In genomic region chr15:80760935-80761334, GRCm38 (mm10) we compare ENCODE assay signal across 17 mouse cellular contexts. TPM values are rescaled to one million over a fixed set of nuclear protein-coding genes. Genes with fewer than 3 reads are reported as not detected.
DNase-seq lines count a peak whose midpoint lies in the region; ATAC-seq and TF ChIP-seq lines count a peak whose summit lies in the region.
"Had no signal": no experiment of that assay in that cellular context is flagged by ENCODE, and none has a peak within 500 bp of the region (broad histone marks: within the 10 kb centered on the region; RNA-seq: fewer than 3 reads in every experiment).

No protein-coding gene starts in this region.

- H3K9ac ChIP-seq in heart, embryonic 11.5 days (ENCODE audit: low read depth, low read length): 0 out of 2 replicates have a peak overlapping the region, but pooled peaks have one; percentile 28
- H3K9ac ChIP-seq in liver, embryonic 14.5 days (replicated peaks): peak overlapping the region; percentile 52
- H3K9ac ChIP-seq in stomach, embryonic 16.5 days (ENCODE audit: low read length): no peak overlapping the region
- no peak overlapping the region for H3K9ac ChIP-seq in midbrain, embryonic 11.5 days (ENCODE audit: low read length)
- H3K9ac ChIP-seq: forebrain, embryonic 15.5 days had no signal

- no peaks in the 10 kb centered on the region for H3K36me3 ChIP-seq in heart, embryonic 11.5 days (ENCODE audit: control insufficient read depth, insufficient read depth, low read length)
- H3K36me3 ChIP-seq in liver, embryonic 14.5 days (replicated peaks; ENCODE audit: control insufficient read depth, insufficient read depth, low read depth): no peaks in the 10 kb centered on the region
- H3K36me3 ChIP-seq in stomach, embryonic 16.5 days (ENCODE audit: control insufficient read depth, insufficient read depth, low read length): no peaks in the 10 kb centered on the region
- no peaks in the 10 kb centered on the region for H3K36me3 ChIP-seq in midbrain, embryonic 11.5 days (ENCODE audit: control insufficient read depth, insufficient read depth, low read length)
- H3K36me3 ChIP-seq: limb, embryonic 10.5 days had no signal

- WGBS in heart, embryonic 11.5 days (ENCODE audit: insufficient replicate concordance): 62% methylated on average over 8 of the region's 8 CpGs
- WGBS in liver, embryonic 14.5 days (ENCODE audit: insufficient replicate concordance): 14% methylated on average over 8 of the region's 8 CpGs
- WGBS in stomach, embryonic 16.5 days: 63% methylated on average over 8 of the region's 8 CpGs
- 76% methylated on average over 8 of the region's 8 CpGs for WGBS in midbrain, embryonic 11.5 days

- peak overlapping the region; percentile 44 for H3K4me2 ChIP-seq in heart, embryonic 11.5 days
- peak overlapping the region; percentile 68 for H3K4me2 ChIP-seq in liver, embryonic 14.5 days (ENCODE audit: low read depth)
- H3K4me2 ChIP-seq in stomach, embryonic 16.5 days (ENCODE audit: low read depth, low read length): no peak overlapping the region
- H3K4me2 ChIP-seq in midbrain, embryonic 11.5 days: no peak overlapping the region
- H3K4me2 ChIP-seq: forebrain, embryonic 15.5 days had no signal

- peak overlapping the region; percentile 25 for H3K27ac ChIP-seq in heart, embryonic 11.5 days (ENCODE audit: low read depth, low read length)
- peak overlapping the region; percentile 93 for H3K27ac ChIP-seq in liver, embryonic 14.5 days
- H3K27ac ChIP-seq in stomach, embryonic 16.5 days (ENCODE audit: low read length): no peak overlapping the region
- no peak overlapping the region for H3K27ac ChIP-seq in midbrain, embryonic 11.5 days (ENCODE audit: low read depth, low read length)
- H3K27ac ChIP-seq: forebrain, embryonic 15.5 days; limb, embryonic 10.5 days had no signal

- H3K9me3 ChIP-seq in heart, embryonic 11.5 days (replicated peaks; ENCODE audit: control insufficient read depth, low read length): no peaks in the 10 kb centered on the region
- no peaks in the 10 kb centered on the region for H3K9me3 ChIP-seq in liver, embryonic 14.5 days (ENCODE audit: control insufficient read depth, low read length)
- H3K9me3 ChIP-seq in stomach, embryonic 16.5 days (replicated peaks; ENCODE audit: control insufficient read depth, low read length): no peaks in the 10 kb centered on the region
- H3K9me3 ChIP-seq in midbrain, embryonic 11.5 days (ENCODE audit: control insufficient read depth, low read length): no peaks in the 10 kb centered on the region
- H3K9me3 ChIP-seq: forebrain, embryonic 15.5 days; limb, embryonic 10.5 days had no signal

- TF ChIP-seq CTCF in liver, embryonic 14.5 days (IDR thresholded peaks at IDR 0.05; ENCODE audit: low read depth): no peak

- peak; percentile 98 for TF ChIP-seq EP300 in liver, embryonic 14.5 days (IDR thresholded peaks at IDR 0.05; ENCODE audit: low read depth)

- peak; percentile 94 for ATAC-seq in heart, embryonic 11.5 days (replicated peaks; ENCODE audit: insufficient number of reproducible peaks, low FRiP score, low TSS enrichment)
- peak; percentile 99 for ATAC-seq in liver, embryonic 14.5 days (ENCODE audit: insufficient read depth)
- ATAC-seq in stomach, embryonic 16.5 days (ENCODE audit: insufficient read depth, low FRiP score): peak; percentile 74; the same call in 1 of the 2 replicates
- no peak for ATAC-seq in midbrain, embryonic 11.5 days (ENCODE audit: low FRiP score)
- no peak for ATAC-seq in inflammation-experienced regulatory T-cells, adult 6 months
- ATAC-seq: forebrain, embryonic 15.5 days; midbrain, embryonic 16.5 days had no signal

- H3K27me3 ChIP-seq in heart, embryonic 11.5 days (ENCODE audit: control insufficient read depth, insufficient read depth, low read length): no peaks in the 10 kb centered on the region
- no peaks in the 10 kb centered on the region for H3K27me3 ChIP-seq in liver, embryonic 14.5 days (ENCODE audit: control insufficient read depth, insufficient read depth, low read length)
- no peaks in the 10 kb centered on the region for H3K27me3 ChIP-seq in stomach, embryonic 16.5 days (ENCODE audit: control insufficient read depth, insufficient read depth, low read length)
- no peaks in the 10 kb centered on the region for H3K27me3 ChIP-seq in midbrain, embryonic 11.5 days (ENCODE audit: control insufficient read depth, insufficient read depth, low read length)
- H3K27me3 ChIP-seq: forebrain, embryonic 15.5 days had no signal

- DNase-seq in heart, adult 11 months: no peak
- peak; percentile 95 for DNase-seq in c-Kit-positive CD71-positive TER-119-positive erythroid progenitor cells, embryonic 14.5 days (ENCODE audit: low spot score)
- peak; percentile 89 to 96 (median 93) for DNase-seq in liver, embryonic 14.5 days (ENCODE audit: low read depth in 3 of 3, low spot score in 3 of 3)
- DNase-seq in ovary, adult 18-20 months (ENCODE audit: low spot score): no peak
- DNase-seq in midbrain, embryonic 11.5 days (ENCODE audit: low spot score, missing footprints): no peak
- DNase-seq: B cell, adult 2 months; cerebellum, adult 11 months; gastrocnemius, postnatal 36 days; heart, postnatal 4 days; kidney, adult 18-20 months; lung, postnatal 14 days had no signal

- no peak overlapping the region; the same call in 1 of the 2 replicates for H3K4me3 ChIP-seq in heart, embryonic 11.5 days (ENCODE audit: low read depth, low read length)
- peak overlapping the region; percentile 42 for H3K4me3 ChIP-seq in liver, embryonic 14.5 days (ENCODE audit: insufficient read depth in 1 of 2, low read depth in 2 of 2, low read length in 2 of 2)
- no peak overlapping the region for H3K4me3 ChIP-seq in stomach, embryonic 16.5 days (replicated peaks; ENCODE audit: low read length)
- H3K4me3 ChIP-seq in midbrain, embryonic 11.5 days (ENCODE audit: low read depth, low read length): no peak overlapping the region
- H3K4me3 ChIP-seq: forebrain, embryonic 15.5 days; limb, embryonic 10.5 days had no signal

- no peaks in the 10 kb centered on the region for H3K4me1 ChIP-seq in heart, embryonic 11.5 days (ENCODE audit: control insufficient read depth, insufficient read depth, low read length)
- peaks cover 45 to 50% of the 10 kb centered on the region in 2 experiments for H3K4me1 ChIP-seq in liver, embryonic 14.5 days (replicated peaks; ENCODE audit: control insufficient read depth in 2 of 2, insufficient read depth in 2 of 2, low read length in 1 of 2)
- H3K4me1 ChIP-seq in stomach, embryonic 16.5 days (ENCODE audit: control insufficient read depth, insufficient read depth, low read length): no peaks in the 10 kb centered on the region
- H3K4me1 ChIP-seq in midbrain, embryonic 11.5 days (ENCODE audit: control insufficient read depth, insufficient read depth, low read length): no peaks in the 10 kb centered on the region
- H3K4me1 ChIP-seq: forebrain, embryonic 15.5 days; limb, embryonic 10.5 days had no signal

RNA-seq across cellular contexts. Expression of gene Tnrc6b, which starts 49.8 kb away (rescaled TPM):
- 16.7 and 17.9 TPM in 2 replicates for polyA plus RNA-seq in heart, embryonic 11.5 days (2014; fragmentation: Nextera tagmentation; extraction: Ambion mirVana)
- 6.3 and 8.8 TPM in 2 replicates for polyA plus RNA-seq in liver, embryonic 14.5 days (2012; rRNA removed)
- polyA plus RNA-seq in liver, embryonic 14.5 days (2014; fragmentation: Nextera tagmentation; extraction: Ambion mirVana): 8.1 and 8.9 TPM in 2 replicates
- polyA plus RNA-seq in stomach, embryonic 16.5 days (2015; fragmentation: Nextera tagmentation; extraction: Ambion mirVana): 28.3 and 29.9 TPM in 2 replicates
- polyA plus RNA-seq in midbrain, embryonic 11.5 days (2014; fragmentation: Nextera tagmentation; extraction: Ambion mirVana): 14.7 and 17.0 TPM in 2 replicates
- 10 to 100 TPM; 37.5 to 60.3 (median 51.2) TPM for polyA plus RNA-seq in inflammation-experienced regulatory T-cells, adult 6 months (2017; shearing (Covaris generic))

Comparison
In these comparisons a context has a peak if more than half of its experiments do, and no peak if none do; other contexts are left out.
1. ATAC-seq: peak in heart, embryonic 11.5 days (single experiment), liver, embryonic 14.5 days (single experiment) and stomach, embryonic 16.5 days (single experiment); none in midbrain, embryonic 11.5 days (single experiment) and inflammation-experienced regulatory T-cells, adult 6 months (single experiment).
2. H3K27ac ChIP-seq: peak in heart, embryonic 11.5 days (single experiment) and liver, embryonic 14.5 days (single experiment); none in stomach, embryonic 16.5 days (single experiment) and midbrain, embryonic 11.5 days (single experiment).
3. H3K4me2 ChIP-seq: peak in heart, embryonic 11.5 days (single experiment) and liver, embryonic 14.5 days (single experiment); none in stomach, embryonic 16.5 days (single experiment) and midbrain, embryonic 11.5 days (single experiment).
4. H3K4me3 ChIP-seq: peak in liver, embryonic 14.5 days (2 of 2); none in heart, embryonic 11.5 days (single experiment), stomach, embryonic 16.5 days (single experiment) and midbrain, embryonic 11.5 days (single experiment).
5. H3K9ac ChIP-seq: peak in heart, embryonic 11.5 days (single experiment) and liver, embryonic 14.5 days (single experiment); none in stomach, embryonic 16.5 days (single experiment) and midbrain, embryonic 11.5 days (single experiment).
6. DNase-seq: peak in c-Kit-positive CD71-positive TER-119-positive erythroid progenitor cells, embryonic 14.5 days (single experiment) and liver, embryonic 14.5 days (3 of 3); none in heart, adult 11 months (single experiment), ovary, adult 18-20 months (single experiment) and midbrain, embryonic 11.5 days (single experiment).